ENCODE assay signal across 16 mouse cellular contexts in the genomic region with DNA sequence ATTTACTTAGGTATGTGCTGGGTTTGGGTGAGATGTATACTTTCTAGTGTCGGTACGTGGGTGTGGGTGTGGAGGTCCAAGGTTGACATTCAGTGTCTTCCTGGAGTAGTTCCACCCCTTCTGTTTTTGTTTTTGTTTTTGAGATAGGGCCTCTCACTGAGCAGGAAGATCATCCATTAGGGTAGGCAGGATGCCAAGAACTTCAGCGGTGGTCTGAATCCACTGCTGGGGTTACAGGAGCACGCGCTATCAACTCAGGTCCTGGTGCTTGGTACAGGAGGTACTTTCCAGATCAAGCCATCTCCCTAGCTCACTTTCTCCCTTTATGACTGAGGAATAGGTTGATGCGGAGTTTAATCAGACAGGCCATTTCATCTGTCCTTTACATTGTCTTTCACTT.
DNase-seq lines count a peak whose midpoint lies in the region; ATAC-seq and TF ChIP-seq lines count a peak whose summit lies in the region.
"Had no signal": no experiment of that assay in that cellular context is flagged by ENCODE, and none has a peak within 500 bp of the region (broad histone marks: within the 10 kb centered on the region; RNA-seq: fewer than 3 reads in every experiment).

No protein-coding gene starts in this region.

- H3K4me2 ChIP-seq in lung, embryonic 14.5 days: no peak overlapping the region
- no peak overlapping the region for H3K4me2 ChIP-seq in liver, embryonic 11.5 days
- H3K4me2 ChIP-seq: forebrain, embryonic 15.5 days; hindbrain, embryonic 13.5 days; intestine, embryonic 15.5 days; limb, embryonic 13.5 days; liver, embryonic 13.5 days; lung, embryonic 15.5 days had no signal

- no peaks in the 10 kb centered on the region for H3K9me3 ChIP-seq in lung, embryonic 14.5 days (ENCODE audit: low read depth, low read length)
- no peaks in the 10 kb centered on the region for H3K9me3 ChIP-seq in liver, embryonic 11.5 days (ENCODE audit: control insufficient read depth, low read length)
- H3K9me3 ChIP-seq: forebrain, embryonic 15.5 days; hindbrain, embryonic 13.5 days; intestine, embryonic 15.5 days; limb, embryonic 13.5 days; liver, embryonic 13.5 days; lung, embryonic 15.5 days had no signal

- H3K36me3 ChIP-seq in lung, embryonic 14.5 days (ENCODE audit: insufficient read depth): no peaks in the 10 kb centered on the region
- no peaks in the 10 kb centered on the region for H3K36me3 ChIP-seq in liver, embryonic 11.5 days (ENCODE audit: control insufficient read depth, insufficient read depth, low read length)
- H3K36me3 ChIP-seq: forebrain, embryonic 15.5 days; hindbrain, embryonic 13.5 days; intestine, embryonic 15.5 days; limb, embryonic 13.5 days; lung, embryonic 15.5 days had no signal

- TF ChIP-seq CTCF in lung, embryonic 14.5 days (IDR thresholded peaks at IDR 0.05; ENCODE audit: low read depth): no peak

- peak; percentile 24 for DNase-seq in heart, postnatal 4 days
- DNase-seq in heart, adult 8-10 months (ENCODE audit: low spot score): no peak
- peak; percentile 54 for DNase-seq in lung, embryonic 14.5 days
- no peak for DNase-seq in lung, adult 18-20 months
- peak; percentile 42 for DNase-seq in T-cell, adult 2 months (ENCODE audit: low spot score)
- DNase-seq in liver, embryonic 11.5 days (ENCODE audit: low spot score): no peak
- DNase-seq: layer of hippocampus, adult 9-11 months; liver, embryonic 13.5 days; midbrain, embryonic 14.5 days; right cerebral cortex, postnatal 14 days had no signal

- H3K4me1 ChIP-seq in lung, embryonic 14.5 days (ENCODE audit: insufficient read depth): no peaks in the 10 kb centered on the region
- peaks cover 29% of the 10 kb centered on the region for H3K4me1 ChIP-seq in liver, embryonic 11.5 days (replicated peaks; ENCODE audit: control insufficient read depth, insufficient read depth, low read length)

- H3K9ac ChIP-seq in lung, embryonic 14.5 days: no peak overlapping the region
- no peak overlapping the region for H3K9ac ChIP-seq in liver, embryonic 11.5 days (ENCODE audit: low read depth, low read length)
- H3K9ac ChIP-seq: forebrain, embryonic 15.5 days; hindbrain, embryonic 13.5 days; intestine, embryonic 15.5 days; limb, embryonic 13.5 days; liver, embryonic 13.5 days; lung, embryonic 15.5 days had no signal

- H3K27ac ChIP-seq in lung, embryonic 14.5 days (ENCODE audit: low read depth): no peak overlapping the region
- H3K27ac ChIP-seq in liver, embryonic 11.5 days (ENCODE audit: low read depth, low read length): no peak overlapping the region
- H3K27ac ChIP-seq: forebrain, embryonic 15.5 days; hindbrain, embryonic 13.5 days; intestine, embryonic 15.5 days; limb, embryonic 13.5 days; liver, embryonic 13.5 days; lung, embryonic 15.5 days had no signal

- 53% methylated on average over 6 of the region's 6 CpGs for WGBS in lung, embryonic 14.5 days
- 78% methylated on average over 6 of the region's 6 CpGs for WGBS in liver, embryonic 11.5 days

- H3K4me3 ChIP-seq in lung, embryonic 14.5 days (ENCODE audit: low read depth, low read length): no peak overlapping the region
- no peak overlapping the region for H3K4me3 ChIP-seq in liver, embryonic 11.5 days (ENCODE audit: low read depth, low read length)
- H3K4me3 ChIP-seq: forebrain, embryonic 15.5 days; hindbrain, embryonic 13.5 days; intestine, embryonic 15.5 days; limb, embryonic 13.5 days; liver, embryonic 13.5 days; lung, embryonic 15.5 days had no signal

- no peaks in the 10 kb centered on the region for H3K27me3 ChIP-seq in lung, embryonic 14.5 days (ENCODE audit: insufficient read depth, low read length)
- H3K27me3 ChIP-seq in liver, embryonic 11.5 days (replicated peaks; ENCODE audit: control insufficient read depth, insufficient read depth, low read length): no peaks in the 10 kb centered on the region
- H3K27me3 ChIP-seq: forebrain, embryonic 15.5 days; hindbrain, embryonic 13.5 days; intestine, embryonic 15.5 days; liver, embryonic 13.5 days; lung, embryonic 15.5 days had no signal

- no peak for ATAC-seq in lung, embryonic 14.5 days (ENCODE audit: insufficient read depth)
- ATAC-seq in megakaryocyte progenitor cell, adult 5-6 weeks (replicated peaks; ENCODE audit: poor library complexity): peak; percentile 22; the same call in 1 of the 2 replicates
- no peak for ATAC-seq in liver, embryonic 11.5 days (replicated peaks; ENCODE audit: low FRiP score)
- ATAC-seq: forebrain, embryonic 15.5 days; intestine, embryonic 15.5 days had no signal

Comparison
In these comparisons a context has a peak if more than half of its experiments do, and no peak if none do; other contexts are left out.
1. DNase-seq: peak in heart, postnatal 4 days (single experiment), lung, embryonic 14.5 days (single experiment) and T-cell, adult 2 months (single experiment); none in heart, adult 8-10 months (single experiment), lung, adult 18-20 months (0 of 2) and liver, embryonic 11.5 days (single experiment).